In the genomic region with DNA sequence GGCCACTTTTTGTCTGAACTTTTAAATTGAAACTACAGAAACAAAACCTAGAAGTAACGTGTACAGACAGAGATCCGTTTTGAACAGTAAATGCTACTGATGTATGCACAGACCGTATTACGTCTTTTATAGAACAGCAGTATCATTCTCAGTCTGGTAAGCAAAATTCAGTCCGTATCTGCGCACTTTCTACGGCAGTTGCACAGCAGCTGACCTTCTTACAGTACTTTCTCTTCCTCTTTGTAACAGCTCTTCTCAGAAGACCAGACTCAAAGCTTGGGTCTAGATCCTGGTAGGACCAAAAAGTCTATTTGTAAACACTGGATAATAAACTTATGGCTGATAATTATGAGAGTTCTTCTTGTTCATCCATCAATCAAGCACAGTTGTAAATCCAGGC, we compare ENCODE assay signal across 10 mouse cellular contexts.
A peak's percentile ranks its signal among the peaks of the same experiment; 100 is the strongest.
DNase-seq lines count a peak whose midpoint lies in the region; ATAC-seq lines count a peak whose summit lies in the region.
"Had no signal": no experiment of that assay in that cellular context is flagged by ENCODE, and none has a peak within 500 bp of the region (broad histone marks: within the 10 kb centered on the region; RNA-seq: fewer than 3 reads in every experiment).

No protein-coding gene starts in this region.

- H3K9me3 ChIP-seq in heart, embryonic 10.5 days = no peaks in the 10 kb centered on the region
- H3K9me3 ChIP-seq in midbrain, embryonic 13.5 days = no peaks in the 10 kb centered on the region
- H3K9me3 ChIP-seq in midbrain, embryonic 10.5 days (replicated peaks) = peaks cover 2% of the 10 kb centered on the region; the same call in 1 of the 2 replicates
- H3K9me3 ChIP-seq: embryonic facial prominence, embryonic 15.5 days; heart, embryonic 15.5 days; intestine, embryonic 15.5 days had no signal

- peak overlapping the region; percentile 75 for H3K4me2 ChIP-seq in midbrain, embryonic 13.5 days (replicated peaks)
- H3K4me2 ChIP-seq: embryonic facial prominence, embryonic 15.5 days; heart, embryonic 15.5 days; intestine, embryonic 15.5 days had no signal

- WGBS in heart, embryonic 10.5 days = 88% methylated on average over 7 of the region's 7 CpGs
- 88% methylated on average over 7 of the region's 7 CpGs for WGBS in midbrain, embryonic 13.5 days
- WGBS in midbrain, embryonic 10.5 days = 90% methylated on average over 7 of the region's 7 CpGs

- no peaks in the 10 kb centered on the region for H3K36me3 ChIP-seq in heart, embryonic 10.5 days
- peaks cover 2% of the 10 kb centered on the region; the same call in 1 of the 2 replicates for H3K36me3 ChIP-seq in midbrain, embryonic 13.5 days
- H3K36me3 ChIP-seq in midbrain, embryonic 10.5 days = no peaks in the 10 kb centered on the region
- H3K36me3 ChIP-seq in splenic B cell, adult 2 months (ENCODE audit: control insufficient read depth, insufficient read depth, low read length, poor library complexity, severe bottlenecking) = no peaks in the 10 kb centered on the region
- H3K36me3 ChIP-seq: embryonic facial prominence, embryonic 15.5 days; heart, embryonic 15.5 days; intestine, embryonic 15.5 days had no signal

- no peaks in the 10 kb centered on the region for H3K27me3 ChIP-seq in heart, embryonic 10.5 days (ENCODE audit: insufficient read depth, poor library complexity, severe bottlenecking)
- H3K27me3 ChIP-seq in midbrain, embryonic 13.5 days = no peaks in the 10 kb centered on the region
- no peaks in the 10 kb centered on the region for H3K27me3 ChIP-seq in midbrain, embryonic 10.5 days (ENCODE audit: low read depth, poor library complexity, severe bottlenecking)
- no peaks in the 10 kb centered on the region for H3K27me3 ChIP-seq in splenic B cell, adult 2 months (ENCODE audit: control insufficient read depth, insufficient read depth, low read length, poor library complexity, severe bottlenecking)
- H3K27me3 ChIP-seq: embryonic facial prominence, embryonic 15.5 days; heart, embryonic 15.5 days; intestine, embryonic 15.5 days had no signal

- no peak overlapping the region for H3K27ac ChIP-seq in heart, embryonic 10.5 days
- no peak overlapping the region for H3K27ac ChIP-seq in midbrain, embryonic 13.5 days
- no peak overlapping the region for H3K27ac ChIP-seq in midbrain, embryonic 10.5 days (replicated peaks)
- H3K27ac ChIP-seq: embryonic facial prominence, embryonic 15.5 days; heart, embryonic 15.5 days; intestine, embryonic 15.5 days had no signal

- no peaks in the 10 kb centered on the region for H3K4me1 ChIP-seq in heart, embryonic 10.5 days
- peaks cover 49% of the 10 kb centered on the region for H3K4me1 ChIP-seq in midbrain, embryonic 13.5 days (replicated peaks)
- H3K4me1 ChIP-seq in midbrain, embryonic 10.5 days = peaks cover 12% of the 10 kb centered on the region
- H3K4me1 ChIP-seq: heart, embryonic 15.5 days; intestine, embryonic 15.5 days had no signal

- peak; percentile 16 for DNase-seq in heart, adult 8-10 months (ENCODE audit: low spot score)
- no peak for DNase-seq in heart, embryonic 10.5 days (ENCODE audit: low spot score)
- no peak for DNase-seq in midbrain, embryonic 10.5 days (ENCODE audit: low spot score)
- DNase-seq in splenic B cell, adult 2 months (ENCODE audit: low read depth, low spot score) = peak; percentile 82
- no peak for DNase-seq in c-Kit-positive CD71-positive TER-119-positive erythroid progenitor cells, embryonic 14.5 days (ENCODE audit: low spot score)

- ATAC-seq in midbrain, embryonic 13.5 days = no peak
- peak; percentile 78 for ATAC-seq in megakaryocyte, adult 5-6 weeks (ENCODE audit: poor library complexity, severe bottlenecking)
- ATAC-seq: intestine, embryonic 15.5 days had no signal

- H3K4me3 ChIP-seq in heart, embryonic 10.5 days = no peak overlapping the region
- H3K4me3 ChIP-seq in midbrain, embryonic 13.5 days (replicated peaks) = peak overlapping the region; percentile 17; the same call in 1 of the 2 replicates
- no peak overlapping the region for H3K4me3 ChIP-seq in midbrain, embryonic 10.5 days
- H3K4me3 ChIP-seq: embryonic facial prominence, embryonic 15.5 days; heart, embryonic 15.5 days; intestine, embryonic 15.5 days had no signal

- H3K9ac ChIP-seq in midbrain, embryonic 13.5 days (replicated peaks) = no peak overlapping the region
- H3K9ac ChIP-seq: embryonic facial prominence, embryonic 15.5 days; heart, embryonic 15.5 days; intestine, embryonic 15.5 days had no signal

Comparison
In these comparisons a context has a peak if more than half of its experiments do, and no peak if none do; other contexts are left out.
1. DNase-seq: peak in heart, adult 8-10 months (single experiment) and splenic B cell, adult 2 months (single experiment); none in heart, embryonic 10.5 days (single experiment), midbrain, embryonic 10.5 days (single experiment) and c-Kit-positive CD71-positive TER-119-positive erythroid progenitor cells, embryonic 14.5 days (single experiment).